Mouse (Mus musculus) forelimb bud, embryonic 11.5 days (tissue): Measurements from ENCODE around the gene Lmx1b.

ENCODE experiments used
- DNase-seq: peaks from one replicate; pipeline ENCODE4 v3.0.0-alpha.2; 2012; ENCODE audit warnings: low read depth, low spot score

Gene Lmx1b

GRCm38 (mm10) chr2:33582457-33583060 is 57.8 kb downstream of the Lmx1b start:
- DNase-seq, result no peak

- no peak for DNase-seq
Observed at GRCm38 (mm10) chr2:33581866-33582265, 58.4 kb downstream of the Lmx1b start.

GRCm38 (mm10) chr2:33581449-33581777 is 58.9 kb downstream of the Lmx1b start:
- DNase-seq, result no peak

- DNase-seq, result no peak
Observed at GRCm38 (mm10) chr2:33580697-33581448, 59.4 kb downstream of the Lmx1b start.

- no peak for DNase-seq
Observed at GRCm38 (mm10) chr2:33575406-33575805, 64.9 kb downstream of the Lmx1b start.

GRCm38 (mm10) chr2:33573075-33573474 is 67.2 kb downstream of the Lmx1b start:
- DNase-seq, result no peak

- no peak for DNase-seq
Observed at GRCm38 (mm10) chr2:33571219-33571824, 69.0 kb downstream of the Lmx1b start.

GRCm38 (mm10) chr2:33569698-33570097 is 70.6 kb downstream of the Lmx1b start:
- DNase-seq, result no peak

GRCm38 (mm10) chr2:33569240-33569639 is 71.1 kb downstream of the Lmx1b start:
- DNase-seq, result no peak

- no peak for DNase-seq
Observed at GRCm38 (mm10) chr2:33565886-33566285, 74.4 kb downstream of the Lmx1b start.

GRCm38 (mm10) chr2:33564748-33565147 is 75.6 kb downstream of the Lmx1b start:
- DNase-seq, result no peak

- DNase-seq, result peak; percentile 78
Observed at GRCm38 (mm10) chr2:33559752-33560151, 80.6 kb downstream of the Lmx1b start.

GRCm38 (mm10) chr2:33559334-33559733 is 81.0 kb downstream of the Lmx1b start:
- DNase-seq, result peak; percentile 31

- DNase-seq, result peak; percentile 86
Observed at GRCm38 (mm10) chr2:33558233-33558632, 82.1 kb downstream of the Lmx1b start.

GRCm38 (mm10) chr2:33555573-33555972 is 84.7 kb downstream of the Lmx1b start:
- no peak for DNase-seq

- no peak for DNase-seq
Observed at GRCm38 (mm10) chr2:33552672-33553071, 87.6 kb downstream of the Lmx1b start.

GRCm38 (mm10) chr2:33547595-33547994 is 92.7 kb downstream of the Lmx1b start:
- no peak for DNase-seq

GRCm38 (mm10) chr2:33546879-33547278 is 93.4 kb downstream of the Lmx1b start:
- DNase-seq, result peak; percentile 66

- no peak for DNase-seq
Observed at GRCm38 (mm10) chr2:33546051-33546450, 94.3 kb downstream of the Lmx1b start.

GRCm38 (mm10) chr2:33544781-33545566 is 95.3 kb downstream of the Lmx1b start:
- DNase-seq, result peak; percentile 20

- peak; percentile 75 for DNase-seq
Observed at GRCm38 (mm10) chr2:33544203-33544762, 96.0 kb downstream of the Lmx1b start.
